Mouse (Mus musculus) ovary, adult 18-20 months (tissue): ENCODE measurements around the gene Nat14.

Source experiments
- DNase-seq: peaks from one replicate; pipeline ENCODE4 v3.0.0; 2022; ENCODE audit warnings: low spot score, mixed read lengths

The Nat14 gene

GRCm38 (mm10) chr7:4950561-4951342 lies 28.9 kb downstream of the Nat14 start:
- DNase-seq, result no peak

DNA sequence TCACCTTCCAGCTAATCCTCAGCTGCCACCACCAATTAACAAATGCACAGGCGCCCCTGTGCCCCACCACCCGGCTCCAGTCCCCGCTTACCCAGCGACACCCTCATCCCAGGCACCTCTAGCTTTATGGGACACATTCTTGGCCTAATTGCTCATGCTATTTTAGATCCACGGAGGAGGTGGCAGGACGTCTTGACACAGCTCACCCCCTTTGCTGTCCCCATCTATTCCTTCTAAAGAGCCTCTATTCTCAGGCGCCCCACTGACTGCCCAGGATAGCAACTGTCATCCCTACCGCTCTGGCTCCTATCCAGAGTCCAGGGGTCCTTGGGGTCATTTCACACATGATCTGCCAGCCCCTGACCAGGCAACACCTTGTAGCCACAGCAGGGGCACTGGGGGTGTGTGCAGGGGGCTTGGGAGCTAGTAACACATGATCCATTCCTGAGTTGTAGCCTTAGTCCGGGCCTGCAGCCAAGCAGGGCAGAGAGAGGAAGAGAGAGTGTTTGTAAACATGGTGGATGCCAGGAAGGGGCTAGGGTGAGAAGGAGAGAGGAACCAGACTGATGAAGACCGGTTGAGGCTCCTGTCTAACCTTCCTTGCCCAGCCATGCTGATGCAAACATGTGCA lies 32.1 kb downstream of the Nat14 start:
- no peak for DNase-seq

DNA sequence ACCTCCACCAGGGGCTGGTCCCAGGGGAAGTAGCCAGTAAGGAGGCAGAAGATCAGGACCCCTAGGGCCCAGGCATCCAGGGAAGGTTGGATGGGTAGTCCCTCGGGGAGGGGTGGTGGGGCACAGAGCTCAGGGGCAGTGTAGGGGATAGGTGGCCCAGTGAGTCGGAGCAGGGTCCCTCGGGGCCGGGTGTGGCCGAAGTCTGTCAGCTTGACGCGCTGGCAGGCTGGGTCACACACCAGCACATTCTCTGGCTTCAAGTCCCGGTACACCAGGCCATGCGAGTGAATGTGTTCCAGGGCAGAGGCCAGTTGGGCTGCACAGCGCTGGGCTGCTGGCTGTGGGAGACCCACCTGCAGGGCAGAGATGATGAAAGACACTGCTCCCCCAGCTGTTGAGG lies 35.5 kb downstream of the Nat14 start:
- DNase-seq, result no peak

GRCm38 (mm10) chr7:4963527-4963926 lies 41.7 kb downstream of the Nat14 start:
- no peak for DNase-seq

- peak; percentile 76 for DNase-seq
Observed at GRCm38 (mm10) chr7:4964272-4964671, 42.4 kb downstream of the Nat14 start, which contains the start of gene Sbk2. Sbk2 (minus strand) TSS chr7:4964406.

DNA sequence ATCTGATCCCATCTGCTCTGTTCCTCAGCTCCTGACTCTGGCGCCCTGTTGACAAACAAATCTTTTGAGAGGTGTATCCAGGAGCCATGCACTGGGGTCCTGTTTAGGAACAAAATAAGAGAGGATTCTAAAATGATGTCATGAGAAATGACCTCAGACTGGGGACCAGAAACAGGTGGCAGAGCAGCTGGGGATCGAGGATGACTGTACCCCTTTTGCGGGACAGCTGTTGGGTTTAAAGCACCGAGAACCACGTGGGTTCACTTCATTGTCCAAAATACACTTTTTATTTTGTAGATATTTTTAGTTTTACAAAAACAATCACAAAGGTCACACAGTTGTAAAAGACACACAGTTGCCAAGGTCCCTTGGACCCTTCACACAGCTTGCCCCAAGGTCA lies 43.2 kb downstream of the Nat14 start:
- no peak for DNase-seq

GRCm38 (mm10) chr7:4971068-4971467 lies 49.2 kb downstream of the Nat14 start, which contains the start of gene Sbk3:
Sbk3 (minus strand) TSS chr7:4971168.
- DNase-seq, result no peak

DNA sequence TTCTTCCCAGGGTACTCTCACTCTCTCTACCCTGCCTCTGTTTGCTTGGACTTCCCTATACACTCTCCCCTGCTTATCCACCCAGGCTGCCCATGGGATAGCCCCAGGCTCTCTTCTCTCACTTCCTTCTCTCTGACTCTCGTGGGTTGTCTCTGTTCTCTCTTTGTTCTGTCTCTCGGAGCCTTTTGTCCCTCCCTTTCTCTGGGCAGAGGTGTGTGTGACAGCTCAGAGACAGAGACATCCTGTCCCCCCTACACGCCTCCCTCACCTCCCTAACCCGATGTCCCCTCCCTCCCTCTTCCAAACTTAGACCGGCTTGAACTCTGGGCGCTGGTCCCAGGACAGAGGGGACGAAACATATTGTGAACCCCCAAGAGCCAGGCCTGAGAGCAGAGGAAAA lies 49.9 kb downstream of the Nat14 start:
- DNase-seq, result no peak

DNA sequence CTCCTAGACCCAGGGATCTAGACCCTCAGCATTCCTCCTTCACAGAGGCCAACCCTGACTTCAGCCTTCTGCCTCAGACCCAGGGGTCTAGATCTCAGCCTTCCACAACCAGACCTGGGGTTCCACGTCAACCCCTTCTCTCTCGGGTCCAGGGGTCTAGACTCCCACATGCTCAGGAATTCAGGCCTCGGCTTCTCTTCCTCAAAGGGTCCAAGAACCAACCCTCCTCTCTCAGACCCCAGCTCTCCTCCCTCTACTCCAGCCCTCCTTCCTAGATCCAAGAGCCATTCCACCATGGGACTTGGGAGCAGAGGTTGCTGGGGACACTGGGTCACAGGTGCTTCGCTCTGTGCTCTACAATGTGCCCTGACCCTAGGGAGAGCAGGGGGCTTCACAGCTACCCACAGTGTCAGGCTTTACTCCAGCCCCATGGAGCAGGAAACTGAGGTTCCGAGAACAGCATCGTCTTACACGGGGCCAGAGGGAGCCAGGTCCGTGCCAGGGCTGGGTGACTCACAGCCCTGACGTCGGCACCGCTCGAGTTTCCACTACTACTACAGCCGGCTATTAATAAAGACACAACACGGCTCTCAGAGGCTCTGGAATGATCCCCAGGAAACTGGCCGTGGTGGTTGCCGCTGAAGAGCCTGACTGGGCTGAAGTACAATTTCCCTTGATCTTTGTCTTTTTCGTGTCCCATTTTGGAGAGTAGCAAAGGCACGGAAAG lies 50.7 kb downstream of the Nat14 start:
- DNase-seq, result no peak
